Mouse (Mus musculus) MEL (cell line): ENCODE results near the gene Cd82.

ENCODE experiments used
- HCFC1 ChIP-seq: IDR thresholded peaks from 2 replicates; pipeline ENCODE4 v1.6.1; 2012; ENCODE audit warnings: low read depth, mild to moderate bottlenecking, inconsistent platforms, low read length, improper control_type of control experiment, moderate library complexity
- POLR2A ChIP-seq, 2 experiments: IDR thresholded peaks; 2 replicates each; pipeline ENCODE4 v1.6.1; 2011 to 2012; ENCODE audit warnings: low read length in 2 of 2, mild to moderate bottlenecking in 2 of 2, control low read depth in 1 of 2, improper control_type of control experiment in 1 of 2, low read depth in 1 of 2, moderate library complexity in 1 of 2; ENCODE audit not compliant: control insufficient read depth in 1 of 2, insufficient read depth in 1 of 2, poor library complexity in 1 of 2
- ZKSCAN1 ChIP-seq: IDR thresholded peaks from 2 replicates; pipeline ENCODE4 v1.6.1; 2012; ENCODE audit warnings: low read depth, mild to moderate bottlenecking, inconsistent platforms, low read length, improper control_type of control experiment, moderate library complexity

DNA sequence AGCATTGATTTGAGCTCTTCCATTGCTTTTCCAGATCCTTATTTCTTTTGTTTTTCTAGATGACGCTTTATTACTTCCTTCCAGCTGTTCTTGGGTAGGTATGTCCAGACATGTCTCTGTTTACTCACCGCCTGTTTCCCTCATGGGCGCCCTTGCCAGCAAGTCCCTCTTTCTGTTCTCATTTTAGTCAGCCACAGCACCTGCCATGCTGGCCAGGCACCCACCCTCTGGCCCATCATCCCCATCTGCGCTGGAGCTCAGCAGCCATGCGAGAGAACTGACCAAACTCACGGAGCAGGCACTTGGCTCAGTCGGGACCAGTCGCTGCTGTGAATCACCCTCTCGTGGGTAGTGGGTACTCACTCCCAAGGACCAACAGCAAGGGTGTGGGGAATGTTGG is 11.0 kb upstream of the Cd82 start:
- no peak for TF ChIP-seq HCFC1
- no peak for TF ChIP-seq POLR2A (IDR thresholded peaks at IDR 0.05; ENCODE audit: control insufficient read depth in 1 of 2, insufficient read depth in 1 of 2, low read depth in 1 of 2, low read length in 2 of 2, poor library complexity in 1 of 2)
- no peak for TF ChIP-seq ZKSCAN1
